Mouse (Mus musculus): ENCODE data around the gene Sub1. TPM values are rescaled to one million over a fixed set of nuclear protein-coding genes. Genes with fewer than 3 reads are reported as not detected.

The Sub1 gene
- polyA plus RNA-seq (2014; fragmentation: Nextera tagmentation; extraction: Ambion mirVana) = 735 and 745 TPM in 2 replicates

- no peaks in the 10 kb centered on the region for H3K9me3 ChIP-seq (ENCODE audit: control insufficient read depth, low read length)
- peaks cover 4% of the 10 kb centered on the region; the same call in 1 of the 2 replicates for H3K4me1 ChIP-seq (ENCODE audit: control insufficient read depth, insufficient read depth, low read length)
- peak within 1 kb of the TSS; percentile 72; the same call in 1 of the 2 replicates for H3K27ac ChIP-seq (ENCODE audit: low read depth, low read length)
- H3K36me3 ChIP-seq (ENCODE audit: control insufficient read depth, insufficient read depth, low read length) = peaks cover 2% of the 10 kb centered on the region; the same call in 1 of the 2 replicates
- peak within 1 kb of the TSS; percentile 90 for H3K9ac ChIP-seq (ENCODE audit: low read length)
- WGBS = 93% methylated on average over 7 of the region's 7 CpGs
- H3K4me3 ChIP-seq (ENCODE audit: low read depth, low read length) = peak within 1 kb of the TSS; percentile 99
- H3K4me2 ChIP-seq (ENCODE audit: low read depth) = peak within 1 kb of the TSS; percentile 76
- DNase-seq (ENCODE audit: low spot score) (no peak), ATAC-seq (ENCODE audit: insufficient read depth, low FRiP score, low TSS enrichment) (no peak)
- H3K27me3 ChIP-seq (ENCODE audit: control insufficient read depth, insufficient read depth, low read length) = no peaks in the 10 kb centered on the region
These were observed at the start of gene Sub1 for GRCm38 (mm10) chr15:11996883-11997282. Gene Sub1, minus strand, starts transcription at chr15:11996983.

- Histone ChIP-seq H3K9ac (ENCODE audit: low read length) (no peak overlapping the region), H3K36me3 (ENCODE audit: control insufficient read depth, insufficient read depth, low read length) (no peaks in the 10 kb centered on the region), H3K9me3 (ENCODE audit: control insufficient read depth, low read length) (no peaks in the 10 kb centered on the region), H3K4me2 (ENCODE audit: low read depth) (no peak overlapping the region), H3K27me3 (ENCODE audit: control insufficient read depth, insufficient read depth, low read length) (no peaks in the 10 kb centered on the region), H3K27ac (ENCODE audit: low read depth, low read length) (no peak overlapping the region), H3K4me1 (ENCODE audit: control insufficient read depth, insufficient read depth, low read length) (no peaks in the 10 kb centered on the region), H3K4me3 (ENCODE audit: low read depth, low read length) (no peak overlapping the region)
- ATAC-seq (ENCODE audit: insufficient read depth, low FRiP score, low TSS enrichment) (no peak), DNase-seq (ENCODE audit: low spot score) (no peak)
- 63% methylated on average over 5 of the region's 5 CpGs for WGBS
These were observed 43.6 kb upstream of the Sub1 start for GRCm38 (mm10) chr15:12040407-12040710.

- peak; percentile 43; the same call in 1 of the 2 replicates for ATAC-seq (ENCODE audit: insufficient read depth, low FRiP score, low TSS enrichment)
- no peaks in the 10 kb centered on the region for H3K27me3 ChIP-seq (ENCODE audit: control insufficient read depth, insufficient read depth, low read length)
- no peak overlapping the region for H3K9ac ChIP-seq (ENCODE audit: low read length)
- no peak overlapping the region for H3K4me2 ChIP-seq (ENCODE audit: low read depth)
- no peak overlapping the region for H3K4me3 ChIP-seq (ENCODE audit: low read depth, low read length)
- WGBS = 75% methylated on average over 15 of the region's 15 CpGs
- DNase-seq (ENCODE audit: low spot score) = no peak
- no peaks in the 10 kb centered on the region for H3K4me1 ChIP-seq (ENCODE audit: control insufficient read depth, insufficient read depth, low read length)
- no peaks in the 10 kb centered on the region for H3K36me3 ChIP-seq (ENCODE audit: control insufficient read depth, insufficient read depth, low read length)
- no peak overlapping the region for H3K27ac ChIP-seq (ENCODE audit: low read depth, low read length)
- no peaks in the 10 kb centered on the region for H3K9me3 ChIP-seq (ENCODE audit: control insufficient read depth, low read length)
These were observed 43.1 kb upstream of the Sub1 start for GRCm38 (mm10) chr15:12039671-12040406.

- DNase-seq (ENCODE audit: low spot score) (no peak), ATAC-seq (ENCODE audit: insufficient read depth, low FRiP score, low TSS enrichment) (peak; percentile 58)
- Histone ChIP-seq H3K36me3 (ENCODE audit: control insufficient read depth, insufficient read depth, low read length) (no peaks in the 10 kb centered on the region), H3K9ac (ENCODE audit: low read length) (no peak overlapping the region), H3K27me3 (ENCODE audit: control insufficient read depth, insufficient read depth, low read length) (no peaks in the 10 kb centered on the region), H3K4me3 (ENCODE audit: low read depth, low read length) (no peak overlapping the region), H3K4me1 (ENCODE audit: control insufficient read depth, insufficient read depth, low read length) (no peaks in the 10 kb centered on the region), H3K27ac (ENCODE audit: low read depth, low read length) (no peak overlapping the region), H3K4me2 (ENCODE audit: low read depth) (no peak overlapping the region), H3K9me3 (ENCODE audit: control insufficient read depth, low read length) (no peaks in the 10 kb centered on the region)
- 64% methylated on average over 10 of the region's 10 CpGs for WGBS
These were observed 42.5 kb upstream of the Sub1 start for GRCm38 (mm10) chr15:12039256-12039655.

GRCm38 (mm10) chr15:12037866-12038625 lies 41.3 kb upstream of the Sub1 start:
- Histone ChIP-seq H3K27me3 (ENCODE audit: control insufficient read depth, insufficient read depth, low read length) (no peaks in the 10 kb centered on the region), H3K9ac (ENCODE audit: low read length) (no peak overlapping the region), H3K4me2 (ENCODE audit: low read depth) (no peak overlapping the region), H3K4me3 (ENCODE audit: low read depth, low read length) (no peak overlapping the region), H3K36me3 (ENCODE audit: control insufficient read depth, insufficient read depth, low read length) (no peaks in the 10 kb centered on the region), H3K9me3 (ENCODE audit: control insufficient read depth, low read length) (no peaks in the 10 kb centered on the region), H3K27ac (ENCODE audit: low read depth, low read length) (no peak overlapping the region), H3K4me1 (ENCODE audit: control insufficient read depth, insufficient read depth, low read length) (no peaks in the 10 kb centered on the region)
- ATAC-seq (ENCODE audit: insufficient read depth, low FRiP score, low TSS enrichment) (peak; percentile 42; the same call in 1 of the 2 replicates), DNase-seq (ENCODE audit: low spot score) (peak; percentile 30)
- 69% methylated on average over 10 of the region's 10 CpGs for WGBS

GRCm38 (mm10) chr15:12037217-12037616 lies 40.4 kb upstream of the Sub1 start:
- Histone ChIP-seq H3K27ac (ENCODE audit: low read depth, low read length) (no peak overlapping the region), H3K4me2 (ENCODE audit: low read depth) (no peak overlapping the region), H3K9me3 (ENCODE audit: control insufficient read depth, low read length) (no peaks in the 10 kb centered on the region), H3K9ac (ENCODE audit: low read length) (no peak overlapping the region), H3K27me3 (ENCODE audit: control insufficient read depth, insufficient read depth, low read length) (no peaks in the 10 kb centered on the region), H3K36me3 (ENCODE audit: control insufficient read depth, insufficient read depth, low read length) (no peaks in the 10 kb centered on the region), H3K4me3 (ENCODE audit: low read depth, low read length) (no peak overlapping the region), H3K4me1 (ENCODE audit: control insufficient read depth, insufficient read depth, low read length) (no peaks in the 10 kb centered on the region)
- DNase-seq (ENCODE audit: low spot score) = no peak
- WGBS = 56% methylated on average over 7 of the region's 7 CpGs
- ATAC-seq (ENCODE audit: insufficient read depth, low FRiP score, low TSS enrichment) = no peak

GRCm38 (mm10) chr15:12036675-12037074 lies 39.9 kb upstream of the Sub1 start:
- Histone ChIP-seq H3K9me3 (ENCODE audit: control insufficient read depth, low read length) (no peaks in the 10 kb centered on the region), H3K27me3 (ENCODE audit: control insufficient read depth, insufficient read depth, low read length) (no peaks in the 10 kb centered on the region), H3K4me1 (ENCODE audit: control insufficient read depth, insufficient read depth, low read length) (no peaks in the 10 kb centered on the region), H3K27ac (ENCODE audit: low read depth, low read length) (no peak overlapping the region), H3K36me3 (ENCODE audit: control insufficient read depth, insufficient read depth, low read length) (no peaks in the 10 kb centered on the region), H3K4me3 (ENCODE audit: low read depth, low read length) (no peak overlapping the region), H3K4me2 (ENCODE audit: low read depth) (no peak overlapping the region), H3K9ac (ENCODE audit: low read length) (no peak overlapping the region)
- no peak for DNase-seq (ENCODE audit: low spot score)
- no peak for ATAC-seq (ENCODE audit: insufficient read depth, low FRiP score, low TSS enrichment)
- WGBS = 80% methylated on average over 5 of the region's 5 CpGs

- no peak overlapping the region for H3K4me3 ChIP-seq (ENCODE audit: low read depth, low read length)
- H3K27me3 ChIP-seq (ENCODE audit: control insufficient read depth, insufficient read depth, low read length) = no peaks in the 10 kb centered on the region
- ATAC-seq (ENCODE audit: insufficient read depth, low FRiP score, low TSS enrichment) = no peak
- no peaks in the 10 kb centered on the region for H3K4me1 ChIP-seq (ENCODE audit: control insufficient read depth, insufficient read depth, low read length)
- H3K27ac ChIP-seq (ENCODE audit: low read depth, low read length) = no peak overlapping the region
- no peak overlapping the region for H3K9ac ChIP-seq (ENCODE audit: low read length)
- DNase-seq (ENCODE audit: low spot score) = no peak
- WGBS = 91% methylated on average over 4 of the region's 4 CpGs
- no peaks in the 10 kb centered on the region for H3K36me3 ChIP-seq (ENCODE audit: control insufficient read depth, insufficient read depth, low read length)
- no peaks in the 10 kb centered on the region for H3K9me3 ChIP-seq (ENCODE audit: control insufficient read depth, low read length)
- no peak overlapping the region for H3K4me2 ChIP-seq (ENCODE audit: low read depth)
These were observed 37.5 kb upstream of the Sub1 start for GRCm38 (mm10) chr15:12034317-12034716.

- Histone ChIP-seq H3K36me3 (ENCODE audit: control insufficient read depth, insufficient read depth, low read length) (no peaks in the 10 kb centered on the region), H3K27me3 (ENCODE audit: control insufficient read depth, insufficient read depth, low read length) (no peaks in the 10 kb centered on the region), H3K9ac (ENCODE audit: low read length) (no peak overlapping the region), H3K4me2 (ENCODE audit: low read depth) (no peak overlapping the region), H3K9me3 (ENCODE audit: control insufficient read depth, low read length) (no peaks in the 10 kb centered on the region), H3K27ac (ENCODE audit: low read depth, low read length) (no peak overlapping the region), H3K4me3 (ENCODE audit: low read depth, low read length) (no peak overlapping the region), H3K4me1 (ENCODE audit: control insufficient read depth, insufficient read depth, low read length) (no peaks in the 10 kb centered on the region)
- DNase-seq (ENCODE audit: low spot score) (no peak), ATAC-seq (ENCODE audit: insufficient read depth, low FRiP score, low TSS enrichment) (no peak)
These were observed 36.4 kb upstream of the Sub1 start for GRCm38 (mm10) chr15:12033155-12033554.

Data from neural tube, embryonic 11.5 days (tissue).